In the genomic region with DNA sequence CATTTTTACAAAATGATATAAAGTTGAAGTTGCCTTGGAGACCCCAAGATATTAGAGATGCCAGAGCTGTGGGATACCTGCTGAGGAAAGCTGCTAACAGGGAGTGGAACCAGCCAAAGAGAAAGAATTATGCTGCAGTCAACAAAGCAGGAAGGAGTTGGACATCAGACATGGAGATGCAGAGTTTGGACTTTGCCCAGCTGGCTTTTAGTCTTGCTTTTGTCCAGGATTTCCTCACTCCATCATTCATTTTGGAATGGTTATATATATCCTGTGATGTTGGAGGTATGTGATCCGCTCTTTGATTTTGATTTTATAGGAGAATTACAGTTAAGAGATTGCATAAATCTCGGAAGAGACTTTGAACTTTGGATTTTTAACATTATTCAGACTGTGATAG, we compare ENCODE assay signal across 24 mouse cellular contexts. TPM values are rescaled to one million over a fixed set of nuclear protein-coding genes. Genes with fewer than 3 reads are reported as not detected.
DNase-seq lines count a peak whose midpoint lies in the region; ATAC-seq and TF ChIP-seq lines count a peak whose summit lies in the region.
"Had no signal": no experiment of that assay in that cellular context is flagged by ENCODE, and none has a peak within 500 bp of the region (broad histone marks: within the 10 kb centered on the region; RNA-seq: fewer than 3 reads in every experiment).

No protein-coding gene starts in this region.

- no peak overlapping the region for H3K27ac ChIP-seq in limb, embryonic 14.5 days (replicated peaks; ENCODE audit: low read depth, low read length)
- no peak overlapping the region for H3K27ac ChIP-seq in limb, embryonic 10.5 days
- H3K27ac ChIP-seq: embryonic facial prominence, embryonic 13.5 days; embryonic facial prominence, embryonic 15.5 days; forebrain, embryonic 10.5 days; forebrain, embryonic 12.5 days had no signal

- H3K27me3 ChIP-seq in limb, embryonic 14.5 days (ENCODE audit: control insufficient read depth, insufficient read depth, low read length): no peaks in the 10 kb centered on the region
- H3K27me3 ChIP-seq in limb, embryonic 10.5 days (ENCODE audit: low read depth, poor library complexity, severe bottlenecking): no peaks in the 10 kb centered on the region
- no peaks in the 10 kb centered on the region for H3K27me3 ChIP-seq in myocyte (ENCODE audit: control insufficient read depth, insufficient read depth, insufficient read length)
- H3K27me3 ChIP-seq: embryonic facial prominence, embryonic 13.5 days; embryonic facial prominence, embryonic 15.5 days; Patski had no signal

- H3K4me2 ChIP-seq in limb, embryonic 14.5 days (replicated peaks; ENCODE audit: low read depth, low read length, severe bottlenecking): no peak overlapping the region
- H3K4me2 ChIP-seq in myocyte (ENCODE audit: low read depth): peak overlapping the region; percentile 23
- H3K4me2 ChIP-seq: embryonic facial prominence, embryonic 13.5 days; embryonic facial prominence, embryonic 15.5 days; forebrain, embryonic 12.5 days had no signal

- intact Hi-C loops in heart, postnatal 25 days (cut with DNase I): no loop called here

- TF ChIP-seq POLR2A in limb, embryonic 14.5 days (IDR thresholded peaks at IDR 0.05; ENCODE audit: borderline replicate concordance, extremely low read depth, insufficient read depth, insufficient read length): no peak
- no peak for TF ChIP-seq POLR2A in myocyte (IDR thresholded peaks at IDR 0.05; ENCODE audit: insufficient read length, low read depth)

- H3K4me3 ChIP-seq in limb, embryonic 14.5 days (replicated peaks; ENCODE audit: low read length): no peak overlapping the region
- no peak overlapping the region for H3K4me3 ChIP-seq in limb, embryonic 10.5 days
- no peak overlapping the region for H3K4me3 ChIP-seq in myocyte
- H3K4me3 ChIP-seq: embryonic facial prominence, embryonic 13.5 days; embryonic facial prominence, embryonic 15.5 days; erythroblast, embryonic 14.5 days; forebrain, embryonic 10.5 days; forebrain, embryonic 12.5 days had no signal

- H3K9me3 ChIP-seq in limb, embryonic 14.5 days (ENCODE audit: control insufficient read depth, low read length): no peaks in the 10 kb centered on the region
- no peaks in the 10 kb centered on the region for H3K9me3 ChIP-seq in limb, embryonic 10.5 days (replicated peaks)
- H3K9me3 ChIP-seq: embryonic facial prominence, embryonic 13.5 days; embryonic facial prominence, embryonic 15.5 days; forebrain, embryonic 10.5 days; forebrain, embryonic 12.5 days had no signal

- H3K9ac ChIP-seq in limb, embryonic 14.5 days (ENCODE audit: low read depth, low read length, severe bottlenecking): no peak overlapping the region
- H3K9ac ChIP-seq: embryonic facial prominence, embryonic 13.5 days; embryonic facial prominence, embryonic 15.5 days; forebrain, embryonic 12.5 days had no signal

- peaks cover 14% of the 10 kb centered on the region for H3K4me1 ChIP-seq in limb, embryonic 14.5 days (ENCODE audit: control insufficient read depth, insufficient read depth, low read length)
- peaks cover 13% of the 10 kb centered on the region for H3K4me1 ChIP-seq in limb, embryonic 10.5 days
- H3K4me1 ChIP-seq: forebrain, embryonic 12.5 days had no signal

- H3K79me2 ChIP-seq in myocyte (ENCODE audit: control insufficient read depth, insufficient read depth): no peaks in the 10 kb centered on the region

- H3K36me3 ChIP-seq in limb, embryonic 14.5 days (ENCODE audit: control insufficient read depth, insufficient read depth, low read length): no peaks in the 10 kb centered on the region
- no peaks in the 10 kb centered on the region for H3K36me3 ChIP-seq in limb, embryonic 10.5 days
- no peaks in the 10 kb centered on the region for H3K36me3 ChIP-seq in myocyte (ENCODE audit: control insufficient read depth, insufficient read depth)
- H3K36me3 ChIP-seq: embryonic facial prominence, embryonic 13.5 days; embryonic facial prominence, embryonic 15.5 days; forebrain, embryonic 10.5 days; forebrain, embryonic 12.5 days had no signal

- H3ac ChIP-seq in myocyte (ENCODE audit: control insufficient read depth, insufficient read length): no peak overlapping the region

- 81% methylated on average over 2 of the region's 2 CpGs for WGBS in limb, embryonic 14.5 days
- WGBS in limb, embryonic 10.5 days: 97% methylated on average over 2 of the region's 2 CpGs

- ATAC-seq in limb, embryonic 14.5 days (ENCODE audit: low FRiP score, low read depth): no peak
- ATAC-seq in cerebellum, adult (ENCODE audit: insufficient number of reproducible peaks, low FRiP score, low TSS enrichment): no peak
- ATAC-seq: activated CD4-positive, CD25-positive, alpha-beta regulatory T cell, adult 4 months; forebrain, embryonic 14.5 days; forebrain, embryonic 16.5 days; Patski had no signal

- peak; percentile 52 for DNase-seq in limb, embryonic 14.5 days (ENCODE audit: low spot score)
- DNase-seq in limb, embryonic 10.5 days (ENCODE audit: low spot score): no peak
- DNase-seq in heart, postnatal 25 days (ENCODE audit: low spot score): no peak
- DNase-seq: adrenal gland, adult 8-10 months; adrenal gland, postnatal 14 days; adrenal gland, postnatal 36 days; cerebellum, adult 11 months; cerebellum, adult 18-20 months; cerebellum, adult 8-10 months; cerebellum, adult 9-11 months; cerebellum, postnatal 14 days; cerebellum, postnatal 36 days; embryo, embryonic 11 days had no signal

TF ChIP-seq in myocyte, 11 proteins besides CTCF, POLR2A, EP300 and RAD21:
- TF ChIP-seq CEBPB (IDR thresholded peaks at IDR 0.05; ENCODE audit: insufficient read depth, poor library complexity, severe bottlenecking) (no peak), E2F4 (IDR thresholded peaks at IDR 0.05; ENCODE audit: insufficient read depth) (no peak), USF1 (IDR thresholded peaks at IDR 0.05; ENCODE audit: low read depth) (no peak), MYOD1 (IDR thresholded peaks at IDR 0.05; ENCODE audit: control insufficient read depth in 1 of 3, insufficient read length in 2 of 3, low read depth in 2 of 3) (no peak), MYOG (IDR thresholded peaks at IDR 0.05; ENCODE audit: control insufficient read depth in 1 of 3, insufficient read depth in 1 of 3, insufficient read length in 2 of 3, low read depth in 2 of 3) (no peak), MAX (IDR thresholded peaks at IDR 0.05; ENCODE audit: low read depth) (no peak), TCF12 (IDR thresholded peaks at IDR 0.05; ENCODE audit: insufficient read depth, poor library complexity, severe bottlenecking) (no peak), TCF3 (IDR thresholded peaks at IDR 0.05; ENCODE audit: insufficient read length, low read depth) (no peak), POLR2AphosphoS2 (IDR thresholded peaks at IDR 0.05; ENCODE audit: insufficient read length, low read depth) (no peak), REST (IDR thresholded peaks at IDR 0.05; ENCODE audit: insufficient read depth, insufficient read length) (no peak), SRF (IDR thresholded peaks at IDR 0.05; ENCODE audit: control insufficient read depth, insufficient read length, low read depth) (no peak)
TF ChIP-seq in myocyte: peak in this region for 0.

RNA-seq across cellular contexts. Expression of a gene that starts 47.7 kb away (rescaled TPM):
- 22.7 and 23.7 TPM in 2 replicates for polyA plus RNA-seq in limb, embryonic 14.5 days (2012; rRNA removed)
- 5.6 and 7.9 TPM in 2 replicates for polyA plus RNA-seq in limb, embryonic 14.5 days (2014; fragmentation: Nextera tagmentation; extraction: Ambion mirVana)
- 5.7 and 6.2 TPM in 2 replicates for polyA plus RNA-seq in limb, embryonic 10.5 days (2016; fragmentation: Nextera tagmentation; extraction: Ambion mirVana)
- 11.2 TPM for polyA plus RNA-seq in myocyte (2012; fragmentation: generic; extraction: Trizol)
- 10 to 100 TPM; 13.5 to 16.6 TPM for total RNA-seq in heart, postnatal 25 days (2021)
